Mouse (Mus musculus) ES-E14 (cell line): Measurements from ENCODE around the gene Dnah11.

Experiments used
- CHD2 ChIP-seq: IDR thresholded peaks from 2 replicates; pipeline ENCODE4 v1.6.1; 2014; ENCODE audit warnings: mild to moderate bottlenecking, low read depth, low read length, inconsistent platforms
- HCFC1 ChIP-seq: IDR thresholded peaks from 2 replicates; pipeline ENCODE4 v1.6.1; 2012; ENCODE audit warnings: low read length, inconsistent platforms, borderline replicate concordance; ENCODE audit not compliant: insufficient read depth
- MAFK ChIP-seq: IDR thresholded peaks from 2 replicates; pipeline ENCODE4 v1.6.1; 2014; ENCODE audit warnings: mild to moderate bottlenecking, low read depth, low read length, inconsistent platforms; ENCODE audit not compliant: insufficient read depth
- ZC3H11A ChIP-seq: IDR thresholded peaks from 2 replicates; pipeline ENCODE4 v1.6.1; 2012; ENCODE audit warnings: low read depth, mild to moderate bottlenecking, inconsistent platforms, low read length, borderline replicate concordance
- ZNF384 ChIP-seq: IDR thresholded peaks from 2 replicates; pipeline ENCODE4 v1.6.1; 2012; ENCODE audit warnings: low read depth, low read length, inconsistent platforms

GRCm38 (mm10) chr12:117861249-117861648 is 337.6 kb downstream of the Dnah11 start:
- TF ChIP-seq MAFK: no peak
- TF ChIP-seq HCFC1: no peak
- no peak for TF ChIP-seq ZC3H11A
- TF ChIP-seq ZNF384: no peak
- no peak for TF ChIP-seq CHD2
